Mouse (Mus musculus): ENCODE data around the gene Serinc3.

Gene Serinc3

DNA sequence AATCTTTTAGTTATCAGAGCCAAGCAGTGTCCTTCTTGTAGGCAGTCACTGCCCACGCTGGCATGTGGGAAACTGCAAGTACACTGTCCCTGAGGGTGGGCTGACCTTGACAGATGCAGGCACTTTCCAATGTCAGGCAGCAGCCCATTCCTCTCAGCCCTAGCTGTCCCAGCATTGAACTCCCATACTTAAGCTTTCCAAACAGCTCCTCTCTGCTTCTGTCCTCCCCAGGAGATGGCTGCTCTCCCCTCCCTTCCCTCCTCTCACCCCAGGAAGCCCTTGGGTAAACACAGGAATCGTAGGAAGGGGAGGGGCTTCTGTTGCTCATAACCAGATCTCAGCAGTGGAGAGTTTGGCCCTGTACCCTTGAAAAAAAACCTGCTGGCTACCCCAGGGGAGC, 49.8 kb downstream of the Serinc3 start:
- DNase-seq (ENCODE audit: low read depth, low spot score): no peak

DNA sequence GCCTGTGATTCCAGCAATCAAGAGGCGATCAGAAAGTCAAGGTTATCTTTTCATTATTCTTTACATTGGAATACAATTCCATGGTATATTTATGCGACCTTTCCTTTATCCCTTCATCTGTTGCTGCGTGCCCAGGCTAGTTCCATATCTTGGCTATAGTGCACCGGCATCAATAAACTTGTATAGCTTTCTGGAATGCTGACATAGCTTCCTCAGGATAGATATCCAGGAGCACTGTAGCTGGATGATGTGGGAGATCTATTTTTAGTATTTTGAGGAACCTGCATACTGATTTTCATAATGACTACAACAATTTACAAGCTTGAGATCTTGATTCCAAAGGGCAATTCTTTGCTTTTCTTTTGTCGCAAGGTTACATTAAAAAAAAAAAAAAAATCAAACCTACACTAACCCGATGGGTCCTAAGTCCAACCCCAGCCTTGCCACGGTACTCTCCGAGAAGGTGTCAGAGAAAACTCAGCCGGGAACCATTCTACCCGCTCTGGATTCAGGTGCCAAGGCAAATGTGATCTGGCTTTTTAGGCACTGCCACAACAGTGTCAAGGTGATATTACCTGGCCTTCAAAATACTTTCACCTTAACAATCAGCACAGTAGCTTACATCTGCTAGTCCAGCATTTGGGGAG, 51.2 kb downstream of the Serinc3 start:
- no peak for DNase-seq (ENCODE audit: low read depth, low spot score)

DNA sequence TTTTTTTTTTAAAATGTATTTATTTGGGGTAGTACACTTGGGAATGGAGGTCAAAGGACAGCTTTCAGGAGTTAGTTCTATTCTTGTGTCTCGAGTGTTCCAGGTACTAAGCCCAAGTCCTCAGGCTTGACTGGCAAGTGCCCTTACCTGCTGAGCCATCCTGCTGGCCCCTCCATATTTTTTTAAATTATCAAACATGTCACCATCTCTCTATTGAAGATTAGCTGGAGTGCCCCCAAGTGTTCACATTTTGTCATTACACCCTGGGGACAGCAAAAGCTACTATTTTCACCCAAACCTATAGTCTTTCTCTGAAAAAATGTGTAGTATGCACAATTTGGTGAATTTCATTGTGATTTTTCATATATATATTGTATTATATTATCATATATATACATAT, 52.8 kb downstream of the Serinc3 start:
- DNase-seq (ENCODE audit: low read depth, low spot score): no peak

DNA sequence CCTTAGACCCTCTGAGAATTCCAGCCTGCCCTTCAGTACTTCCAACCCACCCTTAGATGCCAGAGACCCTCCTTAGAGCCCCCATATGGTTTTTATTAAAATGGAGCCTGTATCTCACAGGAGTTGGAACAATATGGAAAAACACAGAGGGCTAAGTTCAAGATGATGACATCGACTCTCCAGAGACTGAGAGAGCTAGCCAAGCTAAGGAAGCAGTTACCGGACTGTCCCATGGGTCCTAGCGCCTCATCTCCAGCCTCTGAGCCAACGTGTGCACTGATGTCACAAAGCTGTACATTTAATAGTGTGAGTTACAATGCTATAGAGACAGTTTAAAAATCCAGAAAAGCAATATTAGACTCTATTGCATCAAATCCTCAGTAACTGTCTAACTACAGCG, 53.9 kb downstream of the Serinc3 start:
- no peak for DNase-seq (ENCODE audit: low read depth, low spot score)

DNA sequence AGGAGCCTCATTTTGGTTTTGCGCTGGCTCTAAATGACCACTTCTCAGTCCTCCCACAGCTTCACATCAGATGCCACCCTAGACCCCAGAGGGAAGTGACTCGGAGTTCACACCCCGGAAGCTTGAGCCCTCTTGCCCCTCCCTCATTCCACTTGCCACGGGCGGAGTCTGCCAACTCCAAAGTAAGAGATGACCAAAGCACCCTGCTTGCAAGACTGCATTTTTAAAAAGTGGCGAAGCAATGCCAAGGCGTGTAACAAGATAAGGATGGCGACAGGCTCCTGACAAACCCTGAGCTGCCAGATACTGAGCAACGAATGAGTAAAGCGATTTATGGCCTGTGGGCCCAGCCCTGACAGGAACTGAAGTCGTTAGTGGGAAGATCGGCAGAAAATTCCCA, 54.7 kb downstream of the Serinc3 start:
- DNase-seq (ENCODE audit: low read depth, low spot score): no peak

DNA sequence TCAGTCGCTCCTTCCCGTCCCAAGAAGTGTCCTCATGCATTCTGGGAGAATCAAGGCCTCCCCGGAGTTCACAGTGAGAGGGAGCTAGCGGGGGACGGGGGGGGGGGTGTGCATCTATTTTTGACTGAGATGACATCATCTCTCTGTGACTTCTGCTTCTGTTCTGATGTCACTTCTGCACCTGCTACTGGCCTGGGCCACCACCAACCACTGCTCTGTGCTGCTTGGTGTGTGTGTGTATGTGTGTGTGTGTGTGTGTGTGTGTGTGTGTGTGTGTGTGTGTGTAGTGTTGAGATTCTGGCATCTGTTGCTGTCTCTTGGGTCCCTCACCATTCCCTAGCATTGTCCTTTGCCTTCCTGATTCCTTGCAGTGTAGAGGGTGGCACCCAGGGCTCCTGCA, 57.4 kb downstream of the Serinc3 start:
- no peak for DNase-seq (ENCODE audit: low read depth, low spot score)

DNA sequence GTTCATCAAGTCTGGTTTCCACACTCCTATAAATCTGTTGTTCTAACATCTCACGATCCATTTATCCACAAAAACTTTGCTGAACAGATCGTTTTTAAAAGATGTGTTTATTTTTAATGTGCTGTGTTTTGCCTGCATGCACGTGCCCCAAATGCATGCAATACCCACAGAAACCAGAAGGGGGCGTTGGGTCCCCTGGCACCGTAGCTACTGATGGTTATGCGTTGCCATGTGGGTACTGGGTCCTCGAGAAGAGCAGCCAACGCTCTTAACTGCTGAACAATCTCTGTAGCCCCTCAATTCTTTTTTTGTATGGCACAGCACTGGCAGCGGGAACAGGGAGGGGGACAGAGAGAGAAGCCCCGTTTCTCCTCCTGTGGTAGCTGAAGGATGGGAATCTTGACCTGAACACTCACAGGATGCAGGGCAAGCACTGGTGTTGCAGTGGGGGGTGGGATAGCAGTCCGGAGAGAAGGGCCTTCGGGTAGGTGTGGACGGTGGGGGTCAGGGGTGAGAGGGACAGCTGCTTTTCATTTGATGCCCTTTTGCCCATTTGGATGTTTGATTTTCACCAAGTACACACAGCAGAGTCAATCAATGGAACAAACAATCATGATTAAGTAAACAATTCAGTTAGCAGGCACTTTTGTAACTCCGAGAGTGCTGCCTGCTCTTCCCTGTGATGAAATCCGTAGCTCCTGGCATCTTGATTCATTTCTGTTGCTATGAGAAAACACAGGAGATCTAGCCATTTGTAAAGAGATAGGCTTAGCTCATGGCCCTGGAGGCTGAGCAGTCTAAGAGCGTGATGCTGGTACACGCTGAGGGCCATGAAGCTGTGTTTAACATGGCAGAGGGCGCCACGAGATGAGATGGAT, 58.3 kb downstream of the Serinc3 start:
- DNase-seq (ENCODE audit: low read depth, low spot score): no peak

DNA sequence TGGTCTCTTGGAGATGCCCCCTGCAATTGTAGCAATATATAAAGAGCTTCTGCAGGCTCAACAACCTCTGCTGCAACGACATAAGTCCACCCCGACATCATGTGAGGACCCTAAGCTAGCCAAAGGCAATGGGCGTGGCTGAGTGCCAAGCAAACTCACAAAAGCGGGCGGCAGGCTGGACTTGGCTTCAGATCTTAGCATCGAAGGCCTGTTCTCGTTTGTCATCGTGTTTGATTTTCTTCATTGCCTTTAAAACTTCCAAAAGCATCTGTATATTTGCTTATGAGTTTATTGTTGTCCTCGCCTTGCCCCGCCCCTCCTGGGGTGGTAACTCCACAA, 60.9 kb downstream of the Serinc3 start:
- DNase-seq (ENCODE audit: low read depth, low spot score): no peak

DNA sequence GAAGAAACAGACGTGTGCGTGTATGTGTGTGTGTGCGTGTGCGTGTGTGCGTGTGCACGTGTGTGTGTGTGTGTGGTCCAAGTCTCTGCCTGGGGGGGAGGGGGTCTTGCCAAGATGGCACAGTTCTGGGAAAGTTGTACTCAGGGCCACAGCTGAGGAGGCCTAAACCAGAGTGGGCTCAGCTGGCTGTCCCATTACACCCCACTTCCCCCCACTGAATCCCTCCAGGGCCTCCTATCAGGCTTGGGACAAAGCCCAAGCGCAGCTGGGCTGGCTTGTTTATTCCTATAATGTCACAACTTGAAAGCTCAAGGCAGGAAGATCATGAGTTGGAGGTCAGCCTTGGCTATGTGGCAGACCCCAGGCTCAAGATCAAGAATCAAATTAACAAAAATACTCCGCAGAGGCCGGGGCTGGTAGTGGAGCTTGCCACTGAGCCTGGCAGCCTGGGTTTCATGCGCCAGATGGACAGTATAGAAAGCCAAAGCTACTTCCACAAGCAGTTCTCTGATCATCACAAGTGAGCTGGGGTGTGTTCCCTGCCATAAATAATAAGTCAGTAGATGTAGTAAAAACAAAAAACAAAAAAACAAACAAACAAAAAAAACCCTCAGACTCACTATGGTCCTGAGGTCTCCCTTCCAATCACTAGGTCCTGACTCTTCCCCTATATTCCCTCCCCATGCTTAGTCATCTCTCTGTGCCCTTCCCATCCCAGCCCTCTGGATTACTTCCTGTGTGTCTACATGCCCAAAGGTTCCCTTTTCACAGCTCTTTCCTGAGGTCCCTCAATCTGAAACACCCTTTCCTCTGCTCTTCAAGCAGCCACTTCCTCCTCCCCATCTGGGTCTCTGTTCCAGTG, 61.5 kb downstream of the Serinc3 start:
- no peak for DNase-seq (ENCODE audit: low read depth, low spot score)

DNA sequence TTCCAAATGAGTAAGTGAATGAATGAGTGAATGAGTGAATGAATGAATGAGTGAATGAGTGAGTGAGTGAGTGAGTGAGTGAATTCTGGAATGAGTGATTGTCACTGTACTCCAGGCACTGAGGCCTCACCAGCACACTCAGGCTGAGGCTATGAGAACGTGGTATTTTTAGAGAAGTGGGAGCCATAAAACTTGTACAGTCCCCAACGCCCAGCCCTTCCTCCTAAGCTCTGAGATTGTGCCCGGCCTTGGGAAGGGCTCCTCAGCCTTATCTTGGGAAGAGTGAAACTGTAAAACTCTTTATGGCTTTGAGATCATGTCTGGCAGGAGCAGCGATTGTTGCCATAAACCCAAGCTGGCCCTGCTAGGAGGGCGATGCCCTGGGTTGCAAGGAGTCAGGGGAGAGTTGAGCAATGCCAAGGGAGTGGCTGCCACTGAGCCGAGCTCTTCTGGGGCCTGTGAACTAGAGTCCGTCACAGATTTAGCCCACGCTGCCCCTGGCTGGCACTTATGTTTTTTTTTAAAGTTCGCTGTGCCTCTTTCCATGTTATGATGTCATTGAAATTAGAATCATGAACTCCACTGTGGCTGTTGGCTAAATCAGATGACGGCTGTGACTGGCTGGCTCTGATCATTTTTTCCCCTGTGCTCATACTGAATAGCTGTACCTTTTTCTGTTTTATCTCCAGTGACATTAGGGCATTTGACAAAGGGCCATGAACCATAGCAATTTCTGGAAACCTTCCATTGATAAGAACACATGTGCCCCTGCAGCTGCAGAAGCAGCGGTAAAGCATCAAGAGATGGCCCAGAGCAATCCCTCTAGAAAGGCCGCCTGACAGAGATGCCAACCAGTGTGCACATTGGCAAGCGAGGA, 64.6 kb downstream of the Serinc3 start:
- no peak for DNase-seq (ENCODE audit: low read depth, low spot score)

DNA sequence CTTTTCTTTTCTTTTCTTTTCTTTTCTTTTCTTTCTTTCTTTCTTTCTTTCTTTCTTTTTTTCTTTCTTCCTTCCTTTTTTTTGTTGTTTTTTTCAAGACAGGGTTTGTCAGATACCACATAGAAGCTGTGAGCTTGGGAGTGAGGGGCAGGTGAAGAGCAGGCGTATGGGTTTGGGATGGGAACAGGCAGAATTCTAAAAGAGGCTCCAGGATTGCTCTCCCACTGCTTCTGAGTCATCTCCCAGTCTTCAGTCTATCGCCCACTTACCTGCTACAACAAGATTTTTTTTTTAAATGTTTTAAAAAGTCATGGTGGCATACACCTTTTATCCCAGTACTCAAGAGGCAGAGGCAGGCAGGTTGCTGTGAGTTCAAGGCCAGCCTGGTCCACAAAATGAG, 66.9 kb downstream of the Serinc3 start:
- no peak for DNase-seq (ENCODE audit: low read depth, low spot score)

DNA sequence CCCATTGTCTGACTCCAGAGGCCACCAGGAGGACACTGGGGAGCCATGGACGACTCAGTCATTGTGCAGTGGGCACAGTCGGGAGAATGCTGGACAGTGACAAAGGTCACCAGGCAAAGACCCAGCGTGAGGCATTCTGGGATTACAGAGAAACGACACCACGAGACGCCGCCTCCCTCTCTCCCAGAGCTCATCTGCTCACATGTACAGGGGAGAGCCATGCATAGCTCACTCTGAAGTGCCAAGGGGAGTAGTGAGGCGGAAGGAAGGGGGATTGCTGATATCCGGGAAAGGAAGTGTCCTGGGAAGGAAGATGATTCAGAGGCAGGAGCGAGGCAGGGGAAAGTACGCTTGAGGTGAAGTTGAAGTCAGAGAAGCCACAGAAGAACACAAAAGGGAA, 69.7 kb downstream of the Serinc3 start:
- no peak for DNase-seq (ENCODE audit: low read depth, low spot score)

DNA sequence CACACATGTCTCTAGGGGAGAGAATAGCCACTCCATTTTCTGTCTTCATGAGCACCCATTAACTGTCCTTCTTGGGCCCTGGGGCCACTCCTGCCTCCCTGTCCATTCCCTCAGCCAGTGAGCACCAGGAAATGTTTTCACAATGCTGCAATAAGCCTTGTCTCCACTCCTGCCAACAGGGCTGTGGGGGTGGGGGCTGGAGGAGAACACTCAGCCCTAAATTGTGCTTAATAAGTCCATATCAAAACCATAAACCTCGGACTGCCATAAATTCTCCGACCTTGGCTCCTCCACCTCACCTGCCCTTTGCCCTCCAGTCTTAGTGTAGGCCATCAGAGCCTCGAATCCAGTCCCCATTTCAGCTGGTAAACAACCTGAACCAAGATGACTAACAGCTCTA, 70.6 kb downstream of the Serinc3 start:
- DNase-seq (ENCODE audit: low read depth, low spot score): no peak

Measured in embryo, embryonic 11.5 days (tissue).